Mouse (Mus musculus): ENCODE data around the gene Ctdspl.

The Ctdspl gene

GRCm38 (mm10) chr9:119082656-119083430 lies 156.6 kb downstream of the Ctdspl start:
- in situ Hi-C loops (cut with MboI; ENCODE audit: unreplicated experiment in 2 of 2), result no loop called here

- in situ Hi-C loops (cut with MboI; ENCODE audit: unreplicated experiment in 2 of 2), result no loop called here
Observed at GRCm38 (mm10) chr9:119083966-119084365, 157.7 kb downstream of the Ctdspl start.

- in situ Hi-C loops (cut with MboI; ENCODE audit: unreplicated experiment in 2 of 2), result no loop called here
Observed at GRCm38 (mm10) chr9:119086451-119086850, 160.2 kb downstream of the Ctdspl start.

- in situ Hi-C loops (cut with MboI; ENCODE audit: unreplicated experiment in 2 of 2), result no loop called here
Observed at GRCm38 (mm10) chr9:119087309-119087708, 161.1 kb downstream of the Ctdspl start.

- in situ Hi-C loops (cut with MboI; ENCODE audit: unreplicated experiment in 2 of 2), result no loop called here
Observed at GRCm38 (mm10) chr9:119088148-119088801, 162.0 kb downstream of the Ctdspl start.

GRCm38 (mm10) chr9:119089437-119089836 lies 163.2 kb downstream of the Ctdspl start:
- in situ Hi-C loops (cut with MboI; ENCODE audit: unreplicated experiment in 2 of 2), result no loop called here

GRCm38 (mm10) chr9:119090462-119090861 lies 164.2 kb downstream of the Ctdspl start:
- in situ Hi-C loops (cut with MboI; ENCODE audit: unreplicated experiment in 2 of 2), result no loop called here

- in situ Hi-C loops (cut with MboI; ENCODE audit: unreplicated experiment in 2 of 2), result no loop called here
Observed at GRCm38 (mm10) chr9:119091581-119092310, 165.5 kb downstream of the Ctdspl start.

GRCm38 (mm10) chr9:119092473-119093418 lies 166.5 kb downstream of the Ctdspl start:
- in situ Hi-C loops (cut with MboI; ENCODE audit: unreplicated experiment in 2 of 2), result no loop called here
